15 mouse cellular contexts compared by ENCODE assay signal in the genomic region with DNA sequence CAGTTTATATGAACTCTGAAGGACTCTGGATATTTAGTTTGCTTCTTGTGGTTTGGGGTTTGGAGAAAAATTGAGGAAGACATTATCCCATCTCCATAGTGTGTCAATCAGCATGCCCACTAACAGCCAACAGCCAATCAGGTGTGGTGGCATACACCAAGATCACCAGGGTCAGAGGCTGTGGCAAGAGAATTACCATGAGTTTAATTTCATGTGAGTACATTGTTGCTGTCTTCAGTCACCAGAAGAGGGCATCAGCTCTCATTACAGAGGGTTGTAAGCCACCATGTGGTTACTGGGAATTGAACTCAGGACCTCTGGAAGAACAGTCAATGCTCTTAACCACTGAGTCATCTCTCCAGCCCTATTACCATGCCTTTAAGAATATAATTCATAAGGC. TPM values are rescaled to one million over a fixed set of nuclear protein-coding genes. Genes with fewer than 3 reads are reported as not detected.
DNase-seq lines count a peak whose midpoint lies in the region; ATAC-seq and TF ChIP-seq lines count a peak whose summit lies in the region.
"Had no signal": no experiment of that assay in that cellular context is flagged by ENCODE, and none has a peak within 500 bp of the region (broad histone marks: within the 10 kb centered on the region; RNA-seq: fewer than 3 reads in every experiment).

No protein-coding gene starts in this region.

- TF ChIP-seq EP300 in heart, postnatal 0 days (IDR thresholded peaks at IDR 0.05; ENCODE audit: low read depth) = no peak

- peaks cover 40% of the 10 kb centered on the region for H3K36me3 ChIP-seq in heart, postnatal 0 days (replicated peaks; ENCODE audit: control insufficient read depth, insufficient read depth, low read length)

- no peak overlapping the region for H3K27ac ChIP-seq in heart, postnatal 0 days (ENCODE audit: low read depth)
- H3K27ac ChIP-seq: embryonic facial prominence, embryonic 13.5 days; forebrain, embryonic 15.5 days had no signal

- H3K4me3 ChIP-seq in heart, postnatal 0 days (ENCODE audit: low read depth, low read length) = no peak overlapping the region
- H3K4me3 ChIP-seq: embryonic facial prominence, embryonic 13.5 days; forebrain, embryonic 15.5 days had no signal

- H3K9me3 ChIP-seq in heart, postnatal 0 days (replicated peaks; ENCODE audit: control insufficient read depth, low read length) = no peaks in the 10 kb centered on the region
- H3K9me3 ChIP-seq: embryonic facial prominence, embryonic 13.5 days; forebrain, embryonic 15.5 days had no signal

- no peaks in the 10 kb centered on the region for H3K4me1 ChIP-seq in heart, postnatal 0 days (ENCODE audit: control insufficient read depth, insufficient read depth)
- H3K4me1 ChIP-seq: embryonic facial prominence, embryonic 13.5 days; forebrain, embryonic 15.5 days had no signal

- no peak overlapping the region for H3K4me2 ChIP-seq in heart, postnatal 0 days (ENCODE audit: low read depth, low read length)
- H3K4me2 ChIP-seq: embryonic facial prominence, embryonic 13.5 days; forebrain, embryonic 15.5 days had no signal

- no peak for ATAC-seq in heart, postnatal 0 days (ENCODE audit: insufficient read depth, low read depth)
- ATAC-seq in common myeloid progenitor, adult 5-6 weeks (replicated peaks; ENCODE audit: low read depth, poor library complexity, severe bottlenecking) = peak; percentile 66; the same call in 1 of the 2 replicates
- ATAC-seq: forebrain, embryonic 15.5 days; midbrain, embryonic 16.5 days had no signal

- no peak for DNase-seq in heart, postnatal 0 days (ENCODE audit: low spot score)
- DNase-seq in heart, adult 9 months (ENCODE audit: low spot score in 2 of 2) = no peak
- peak; percentile 24 for DNase-seq in retina, postnatal 1 day
- DNase-seq in retina, embryonic 14.5 days (ENCODE audit: low spot score) = no peak
- no peak for DNase-seq in c-Kit-positive CD71-positive TER-119-positive erythroid progenitor cells, embryonic 14.5 days (ENCODE audit: low spot score)
- DNase-seq in right cerebral cortex, postnatal 4 days = no peak
- DNase-seq: adrenal gland, postnatal 14 days; heart, adult 18-20 months; kidney, postnatal 4 days; lung, adult 2 months; spleen, adult 18-20 months had no signal

- H3K9ac ChIP-seq in heart, postnatal 0 days (replicated peaks; ENCODE audit: low read depth, low read length) = no peak overlapping the region
- H3K9ac ChIP-seq: embryonic facial prominence, embryonic 13.5 days; forebrain, embryonic 15.5 days had no signal

- H3K27me3 ChIP-seq in heart, postnatal 0 days (ENCODE audit: control insufficient read depth, insufficient read depth, low read length) = no peaks in the 10 kb centered on the region
- H3K27me3 ChIP-seq: embryonic facial prominence, embryonic 13.5 days; forebrain, embryonic 15.5 days had no signal

- TF ChIP-seq CTCF in heart, postnatal 0 days (IDR thresholded peaks at IDR 0.05; ENCODE audit: low read depth) = peak; percentile 16; the same call in 1 of the 2 replicates

RNA-seq across cellular contexts. Expression of a gene that starts 7.2 kb away (rescaled TPM):
- 577 and 617 TPM in 2 replicates for total RNA-seq in heart, postnatal 0 days (2014; rRNA removed; ENCODE audit: low replicate concordance)
- polyA plus RNA-seq in heart, postnatal 0 days (2015; fragmentation: Nextera tagmentation; extraction: Ambion mirVana) = 2,108 and 2,189 TPM in 2 replicates
- total RNA-seq in common myeloid progenitor, adult 5-6 weeks (2017) = 3,010 and 3,037 TPM in 2 replicates

RNA-seq across cellular contexts. Expression of a gene that starts 8.7 kb away (rescaled TPM):
- total RNA-seq in heart, postnatal 0 days (2014; rRNA removed; ENCODE audit: low replicate concordance) = 13.8 and 24.4 TPM in 2 replicates
- polyA plus RNA-seq in heart, postnatal 0 days (2015; fragmentation: Nextera tagmentation; extraction: Ambion mirVana) = 6.1 and 8.1 TPM in 2 replicates
- 8.6 and 10.6 TPM in 2 replicates for total RNA-seq in common myeloid progenitor, adult 5-6 weeks (2017)

RNA-seq across cellular contexts. Expression of a gene that starts 9.5 kb away (rescaled TPM):
- total RNA-seq in heart, postnatal 0 days (2014; rRNA removed; ENCODE audit: low replicate concordance) = 50.2 and 58.2 TPM in 2 replicates
- polyA plus RNA-seq in heart, postnatal 0 days (2015; fragmentation: Nextera tagmentation; extraction: Ambion mirVana) = 72.4 and 74.3 TPM in 2 replicates
- total RNA-seq in common myeloid progenitor, adult 5-6 weeks (2017) = 385 and 532 TPM in 2 replicates

RNA-seq across cellular contexts. Expression of a gene that starts 30.6 kb away (rescaled TPM):
- 38.2 and 41.5 TPM in 2 replicates for total RNA-seq in heart, postnatal 0 days (2014; rRNA removed; ENCODE audit: low replicate concordance)
- 12.6 and 13.0 TPM in 2 replicates for polyA plus RNA-seq in heart, postnatal 0 days (2015; fragmentation: Nextera tagmentation; extraction: Ambion mirVana)
- 70.9 and 76.6 TPM in 2 replicates for total RNA-seq in common myeloid progenitor, adult 5-6 weeks (2017)

RNA-seq across cellular contexts. Expression of a gene that starts 33.2 kb away (rescaled TPM):
- 6.9 and 10.6 TPM in 2 replicates for total RNA-seq in heart, postnatal 0 days (2014; rRNA removed; ENCODE audit: low replicate concordance)
- 3.0 and 3.1 TPM in 2 replicates for polyA plus RNA-seq in heart, postnatal 0 days (2015; fragmentation: Nextera tagmentation; extraction: Ambion mirVana)
- total RNA-seq in common myeloid progenitor, adult 5-6 weeks (2017) = 1.0 and 1.8 TPM in 2 replicates
